Mouse (Mus musculus) retina, embryonic 14.5 days (tissue): ENCODE measurements around the gene Arl5c.
A peak's percentile ranks its signal among the peaks of the same experiment; 100 is the strongest.

Source experiments
- DNase-seq: peaks from one replicate; pipeline ENCODE4 v3.0.0-alpha.2; 2015; ENCODE audit warnings: low spot score

The Arl5c gene

DNA sequence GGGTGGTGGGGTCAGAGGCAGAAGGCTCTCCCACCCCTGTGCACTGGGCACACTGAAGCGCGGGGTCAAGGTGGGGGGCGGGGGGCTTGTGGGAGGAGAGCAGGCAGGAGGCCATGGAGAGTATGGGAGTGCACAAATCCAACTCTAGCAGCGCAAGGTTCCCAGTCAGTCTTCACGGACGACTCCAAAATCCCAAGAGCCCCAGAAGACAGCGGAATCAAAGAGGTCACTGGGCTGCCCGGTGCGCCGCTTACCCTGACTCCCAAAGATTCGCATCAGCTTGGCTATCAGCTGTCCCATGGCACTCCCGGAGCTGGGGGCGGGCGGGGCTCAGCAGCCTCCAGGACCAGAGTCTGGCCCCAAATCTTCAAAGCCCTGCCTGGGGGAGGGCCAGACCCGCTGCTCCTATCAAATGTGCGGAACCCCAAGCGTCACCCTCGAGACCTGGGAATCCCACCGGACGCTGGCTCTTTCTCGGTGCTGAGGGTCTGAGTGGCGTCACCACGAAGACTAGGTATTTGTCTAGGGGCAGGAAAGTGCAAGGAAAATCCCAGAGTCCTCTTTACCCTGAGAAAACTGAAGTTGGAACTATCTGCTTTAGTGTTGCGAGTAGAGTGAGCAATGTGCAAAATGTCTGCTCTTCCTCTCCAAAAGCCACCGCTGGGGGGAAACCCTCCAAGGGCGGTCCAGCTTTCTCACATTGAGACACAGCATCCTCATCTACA lies at the start of gene Arl5c:
TSS of gene Arl5c (minus strand) at position 618 of the 725 bp plus-strand sequence.
- DNase-seq, result peak; percentile 65

- no peak for DNase-seq
Measured at GRCm38 (mm10) chr11:98045596-98045995, 49.6 kb upstream of the Arl5c start.

DNA sequence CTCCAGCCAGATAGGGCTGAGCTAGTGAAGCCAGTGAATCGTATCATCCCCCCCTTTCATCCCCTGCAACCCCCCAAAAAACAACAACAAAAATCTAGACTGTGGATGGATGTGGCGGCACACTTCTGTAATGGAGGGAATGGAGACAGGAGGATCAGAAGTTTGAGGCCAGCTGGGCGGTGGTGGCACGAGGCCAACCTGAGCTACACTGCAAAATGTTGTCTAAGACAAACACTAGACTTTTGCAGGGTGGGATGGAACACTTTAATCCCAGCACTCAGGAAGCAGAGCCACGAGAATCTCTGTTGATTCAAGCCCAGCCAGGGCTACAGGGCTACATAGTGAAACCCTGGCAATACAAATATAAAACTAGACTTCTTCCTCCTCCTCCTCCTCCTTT lies 48.1 kb upstream of the Arl5c start:
- DNase-seq, result no peak

- DNase-seq, result no peak
Measured at GRCm38 (mm10) chr11:98042741-98043140, 46.8 kb upstream of the Arl5c start.

DNA sequence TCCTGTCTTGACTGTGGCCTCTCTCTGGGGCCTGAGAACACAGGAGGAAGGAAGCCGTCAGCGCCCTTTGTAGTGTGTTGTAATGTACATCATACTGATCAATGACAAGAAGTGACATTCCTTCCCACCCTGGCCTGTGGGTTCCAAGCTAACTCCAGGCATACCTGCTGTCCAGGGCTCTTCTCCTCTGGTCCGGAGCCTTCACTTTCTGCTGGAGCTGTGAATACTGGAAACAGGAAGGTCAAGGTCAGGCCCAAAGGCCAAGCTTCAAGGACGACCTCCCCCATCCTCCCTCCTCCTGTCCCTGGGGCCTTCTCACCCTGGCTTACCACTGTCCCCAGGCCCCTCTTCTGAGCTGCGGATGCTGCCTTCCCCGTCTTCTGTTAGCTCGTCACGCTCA lies 45.0 kb upstream of the Arl5c start:
- no peak for DNase-seq

GRCm38 (mm10) chr11:98037871-98038270 lies 41.9 kb upstream of the Arl5c start:
- DNase-seq, result no peak

DNA sequence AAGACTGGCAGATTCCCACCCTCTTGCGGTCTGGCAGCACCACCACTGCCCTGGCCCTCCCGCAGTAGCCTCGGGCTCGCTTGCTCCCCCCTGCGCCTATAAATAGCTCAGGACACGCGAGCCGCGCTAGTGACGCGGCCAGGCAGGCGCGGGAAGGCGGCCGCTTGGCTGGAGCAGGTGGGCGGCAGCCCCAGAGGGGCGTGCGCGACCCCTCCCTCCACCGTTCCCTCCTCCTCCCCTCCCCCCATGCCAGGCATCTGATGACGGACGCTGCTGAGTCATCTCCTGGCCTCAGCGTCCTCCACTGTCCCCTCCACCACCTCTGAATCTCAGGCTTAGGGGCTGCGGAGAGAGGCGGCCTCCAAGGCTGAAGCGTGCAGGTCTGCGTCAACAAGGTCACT lies 40.0 kb upstream of the Arl5c start:
- DNase-seq, result peak; percentile 76

GRCm38 (mm10) chr11:98034840-98035239 lies 38.9 kb upstream of the Arl5c start:
- peak; percentile 77 for DNase-seq

DNA sequence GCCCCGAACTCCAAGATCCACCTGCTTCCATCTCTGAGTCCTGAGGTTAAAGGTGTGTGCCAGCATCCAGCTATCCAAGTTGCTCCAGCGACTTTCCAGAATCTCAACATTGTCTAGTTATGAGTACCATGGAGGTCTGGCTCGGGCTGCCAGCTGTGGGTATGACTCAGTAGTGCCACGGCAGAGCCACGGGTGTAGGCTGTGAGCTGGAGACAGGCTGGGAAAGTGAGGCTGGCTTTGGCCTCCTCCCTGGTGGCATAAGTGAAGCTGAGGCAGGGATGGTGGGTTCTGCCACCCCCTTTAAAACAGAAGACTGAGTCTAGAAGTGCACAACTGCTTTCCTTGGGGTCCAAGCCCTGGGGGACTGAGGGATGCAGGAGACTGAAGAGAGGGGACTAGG lies 38.1 kb upstream of the Arl5c start:
- no peak for DNase-seq

DNA sequence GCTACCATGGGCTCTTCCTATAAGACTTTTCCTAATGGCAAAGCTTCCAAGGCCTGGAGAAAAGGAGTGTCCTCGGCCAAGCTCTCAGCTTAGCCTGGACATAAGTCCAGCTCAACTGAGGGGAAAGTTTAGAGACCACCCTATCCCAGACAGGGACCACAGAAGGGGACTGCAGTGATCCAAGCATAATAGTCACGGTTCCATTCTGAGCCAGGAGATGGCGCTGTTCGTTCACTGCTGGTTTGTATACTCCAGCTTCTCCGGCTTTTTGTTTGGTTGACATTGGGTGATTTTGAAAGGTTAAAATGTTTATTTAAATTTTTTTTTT lies 35.4 kb upstream of the Arl5c start:
- DNase-seq, result peak; percentile 97

DNA sequence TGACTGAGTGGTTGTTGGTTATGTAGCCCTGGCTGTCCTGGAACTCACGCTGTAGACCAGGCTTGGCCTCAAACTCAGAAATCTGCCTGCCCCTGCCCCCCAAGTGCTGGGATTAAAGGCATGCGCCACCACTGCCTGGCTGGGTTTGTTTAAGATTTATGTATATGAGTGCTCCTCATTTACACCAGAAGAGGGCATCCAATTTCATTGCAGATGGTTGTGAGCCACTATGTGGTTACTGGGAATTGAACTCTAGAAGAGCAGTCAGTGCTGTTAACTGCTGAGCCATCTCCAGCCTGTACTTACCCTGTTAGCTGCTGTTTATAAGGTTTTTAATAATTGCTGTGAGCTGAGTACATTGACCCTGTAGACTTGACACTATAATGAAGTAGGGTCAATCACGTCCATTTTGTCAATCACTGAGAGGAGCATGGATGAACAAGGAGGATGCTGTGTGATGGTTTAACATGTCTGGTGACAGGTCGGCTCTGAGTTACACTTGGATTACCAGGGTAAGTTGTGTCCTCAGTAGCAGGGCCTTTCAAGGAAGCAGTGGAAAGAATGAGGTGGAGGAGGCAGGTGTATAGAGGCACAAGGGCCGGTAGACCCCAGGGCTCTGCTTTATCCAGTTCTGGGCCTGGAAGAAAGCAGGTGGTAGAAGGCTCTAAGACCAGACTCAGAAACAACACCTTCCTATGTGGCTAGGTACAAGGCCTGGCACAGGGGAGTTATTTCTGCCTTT lies 34.9 kb upstream of the Arl5c start:
- DNase-seq, result no peak

GRCm38 (mm10) chr11:98027785-98028184 lies 31.8 kb upstream of the Arl5c start:
- DNase-seq, result no peak

- no peak for DNase-seq
Measured at GRCm38 (mm10) chr11:98027297-98027688, 31.3 kb upstream of the Arl5c start.

- peak; percentile 95 for DNase-seq
Measured at GRCm38 (mm10) chr11:98026570-98027296, 30.8 kb upstream of the Arl5c start, which contains the start of gene Rpl19. TSS of gene Rpl19 (plus strand) at chr11:98026710.

- no peak for DNase-seq
Measured at GRCm38 (mm10) chr11:98026248-98026569, 30.2 kb upstream of the Arl5c start.

GRCm38 (mm10) chr11:98024516-98024915 lies 28.5 kb upstream of the Arl5c start:
- DNase-seq, result no peak

DNA sequence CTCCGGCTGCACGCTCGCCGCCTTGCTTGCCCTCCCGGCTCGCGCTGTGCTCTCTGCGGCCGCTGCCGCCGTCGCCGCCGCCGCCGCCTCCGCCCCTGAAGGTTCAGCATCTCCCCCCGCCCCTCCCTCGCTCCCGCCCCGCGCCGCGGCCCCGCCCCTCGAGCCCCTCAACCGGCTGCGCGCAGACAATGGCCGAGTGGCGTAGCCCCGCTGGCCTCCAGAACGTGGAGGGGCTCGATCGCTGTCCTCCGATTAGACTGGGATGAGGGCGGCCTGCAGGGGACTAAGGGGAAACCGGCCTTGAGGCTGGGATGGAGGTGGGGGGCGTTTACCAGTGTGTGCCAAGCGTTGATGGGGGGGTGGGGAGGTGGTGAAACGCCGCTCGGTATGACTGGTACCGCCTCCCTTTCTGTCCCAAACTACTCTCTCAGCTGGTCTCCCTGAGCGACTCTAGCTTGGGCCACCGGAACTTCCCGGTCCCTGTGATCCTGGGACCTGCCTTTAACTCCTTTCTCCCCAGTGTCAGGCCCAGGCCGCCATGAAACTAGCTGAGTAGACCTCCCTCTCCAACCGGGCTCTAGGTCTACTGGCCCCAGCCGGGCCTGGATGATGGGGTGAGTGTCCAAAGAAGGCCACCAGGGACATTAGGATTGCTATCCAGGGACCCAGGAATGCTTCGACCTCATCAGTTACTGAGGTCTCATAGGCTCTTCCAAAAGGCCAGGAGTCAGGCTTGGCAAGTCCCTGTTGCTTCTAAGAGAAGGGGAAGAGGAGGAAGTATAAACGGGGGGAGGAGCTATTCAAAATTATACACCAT lies 26.8 kb upstream of the Arl5c start, which contains the start of gene Cacnb1:
TSS of gene Cacnb1 (minus strand) at position 480 of the 817 bp plus-strand sequence.
- DNase-seq, result peak; percentile 83

DNA sequence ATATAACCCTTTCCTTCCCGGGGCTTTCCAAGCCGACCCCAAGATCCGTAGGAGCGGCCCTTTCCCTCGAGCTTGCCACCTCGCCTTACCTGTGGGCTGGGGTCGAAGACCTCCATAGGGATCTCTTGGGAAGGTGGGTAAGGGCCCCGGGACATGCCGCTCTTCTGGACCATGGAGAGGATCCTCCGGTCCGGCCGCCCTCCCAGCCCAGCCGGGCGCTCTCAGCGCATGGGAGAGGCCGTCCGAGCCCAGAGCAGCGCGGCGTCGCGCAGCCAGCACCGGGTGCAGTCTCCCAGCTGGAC lies 26.2 kb upstream of the Arl5c start:
- DNase-seq, result no peak

DNA sequence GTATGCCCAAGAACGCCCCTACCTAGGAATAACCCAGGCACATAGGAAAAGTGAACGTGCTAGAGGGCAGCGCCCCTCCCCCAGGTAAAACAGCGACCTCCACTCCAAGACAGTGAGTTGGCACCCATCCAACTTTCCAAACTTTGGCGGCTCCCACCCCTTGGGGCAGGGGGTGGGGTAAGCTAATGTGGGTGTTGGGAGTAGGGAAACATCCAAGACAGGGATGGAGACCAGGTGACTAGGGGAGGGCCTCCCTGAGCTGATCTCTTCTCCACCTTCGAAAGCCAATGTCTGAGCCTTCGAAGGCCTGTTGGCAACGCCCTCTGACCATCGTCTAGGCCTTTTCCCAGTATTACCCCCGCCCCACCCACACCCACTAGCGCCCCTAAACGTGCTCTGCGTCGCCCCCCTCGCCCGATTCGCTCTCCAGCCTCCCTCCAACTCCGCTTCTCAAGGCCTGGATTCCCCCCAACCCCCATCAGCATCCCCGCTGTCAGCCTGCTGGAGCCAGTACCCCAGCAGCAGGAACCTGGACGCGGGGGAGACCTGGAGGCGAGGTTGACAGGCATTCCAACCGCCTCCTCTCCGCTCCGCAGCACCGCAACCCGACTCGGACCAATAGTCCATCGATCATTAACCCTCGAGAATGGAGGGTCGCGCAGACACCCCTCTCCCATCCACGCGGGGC lies 25.7 kb upstream of the Arl5c start:
- DNase-seq, result no peak

- DNase-seq, result no peak
Measured at GRCm38 (mm10) chr11:98021118-98021517, 25.1 kb upstream of the Arl5c start.

- DNase-seq, result no peak
Measured at GRCm38 (mm10) chr11:98020710-98021109, 24.7 kb upstream of the Arl5c start.
